Comparison of ENCODE assay signal across 21 mouse cellular contexts in the genomic region with DNA sequence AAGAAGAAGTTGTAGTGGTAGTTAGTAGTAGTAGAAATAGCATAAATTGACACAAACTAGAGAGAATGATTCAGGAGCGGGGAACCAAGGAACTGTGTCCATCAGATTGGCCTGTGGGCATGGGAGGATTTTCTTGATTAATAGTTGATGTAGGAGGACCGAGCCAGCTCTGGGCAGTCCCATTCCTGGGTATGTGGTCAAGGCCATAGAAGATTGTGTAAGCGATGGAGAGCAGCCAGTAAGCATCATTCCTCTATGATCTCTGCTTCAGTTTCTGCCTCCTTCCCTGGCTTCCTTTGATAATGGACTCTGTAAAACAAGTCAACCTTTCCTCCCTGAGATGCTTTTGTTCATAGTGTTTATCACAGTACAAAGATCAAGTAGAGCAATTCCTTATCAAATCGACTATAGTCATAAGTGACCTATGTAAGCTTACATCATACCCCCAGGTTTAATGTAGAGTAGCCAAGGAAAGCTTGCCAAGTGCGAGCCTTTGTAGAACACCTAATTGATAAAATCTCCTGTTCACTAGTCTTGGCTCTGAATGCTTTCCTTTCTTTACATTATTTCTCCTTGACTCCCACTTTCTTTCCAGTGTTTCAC. TPM values are rescaled to one million over a fixed set of nuclear protein-coding genes. Genes with fewer than 3 reads are reported as not detected.
DNase-seq lines count a peak whose midpoint lies in the region; ATAC-seq lines count a peak whose summit lies in the region.
"Had no signal": no experiment of that assay in that cellular context is flagged by ENCODE, and none has a peak within 500 bp of the region (broad histone marks: within the 10 kb centered on the region; RNA-seq: fewer than 3 reads in every experiment).

No protein-coding gene starts in this region.

- H3K9me3 ChIP-seq in liver, embryonic 16.5 days (replicated peaks; ENCODE audit: control insufficient read depth, low read length) = no peaks in the 10 kb centered on the region
- no peaks in the 10 kb centered on the region for H3K9me3 ChIP-seq in liver, embryonic 11.5 days (ENCODE audit: control insufficient read depth, low read length)
- no peaks in the 10 kb centered on the region for H3K9me3 ChIP-seq in stomach, embryonic 16.5 days (replicated peaks; ENCODE audit: control insufficient read depth, low read length)
- H3K9me3 ChIP-seq: forebrain, embryonic 10.5 days; heart, embryonic 12.5 days; kidney, embryonic 15.5 days; limb, embryonic 13.5 days; midbrain, embryonic 15.5 days had no signal

- no peak overlapping the region for H3K27ac ChIP-seq in liver, embryonic 16.5 days (ENCODE audit: low read length)
- H3K27ac ChIP-seq in liver, embryonic 11.5 days (ENCODE audit: low read depth, low read length) = no peak overlapping the region
- H3K27ac ChIP-seq in stomach, embryonic 16.5 days (ENCODE audit: low read length) = no peak overlapping the region
- H3K27ac ChIP-seq: forebrain, embryonic 10.5 days; hindbrain, embryonic 14.5 days; kidney, embryonic 15.5 days; limb, embryonic 13.5 days; midbrain, embryonic 15.5 days had no signal

- H3K4me1 ChIP-seq in liver, embryonic 16.5 days (ENCODE audit: control insufficient read depth, low read depth, low read length) = no peaks in the 10 kb centered on the region
- H3K4me1 ChIP-seq in liver, embryonic 11.5 days (replicated peaks; ENCODE audit: control insufficient read depth, insufficient read depth, low read length) = no peaks in the 10 kb centered on the region
- no peaks in the 10 kb centered on the region for H3K4me1 ChIP-seq in stomach, embryonic 16.5 days (ENCODE audit: control insufficient read depth, insufficient read depth, low read length)
- H3K4me1 ChIP-seq: heart, embryonic 12.5 days; kidney, embryonic 15.5 days; limb, embryonic 13.5 days; midbrain, embryonic 15.5 days had no signal

- no peaks in the 10 kb centered on the region for H3K36me3 ChIP-seq in liver, embryonic 16.5 days (ENCODE audit: control insufficient read depth, insufficient read depth)
- no peaks in the 10 kb centered on the region for H3K36me3 ChIP-seq in liver, embryonic 11.5 days (ENCODE audit: control insufficient read depth, insufficient read depth, low read length)
- no peaks in the 10 kb centered on the region for H3K36me3 ChIP-seq in stomach, embryonic 16.5 days (ENCODE audit: control insufficient read depth, insufficient read depth, low read length)
- H3K36me3 ChIP-seq: forebrain, embryonic 10.5 days; heart, embryonic 12.5 days; kidney, embryonic 15.5 days; limb, embryonic 13.5 days; midbrain, embryonic 15.5 days had no signal

- H3K27me3 ChIP-seq in liver, embryonic 16.5 days (ENCODE audit: control insufficient read depth, insufficient read depth, low read depth, low read length) = no peaks in the 10 kb centered on the region
- no peaks in the 10 kb centered on the region for H3K27me3 ChIP-seq in liver, embryonic 11.5 days (replicated peaks; ENCODE audit: control insufficient read depth, insufficient read depth, low read length)
- H3K27me3 ChIP-seq in stomach, embryonic 16.5 days (ENCODE audit: control insufficient read depth, insufficient read depth, low read length) = no peaks in the 10 kb centered on the region
- H3K27me3 ChIP-seq: heart, embryonic 12.5 days; kidney, embryonic 15.5 days; limb, embryonic 13.5 days; midbrain, embryonic 15.5 days had no signal

- H3K4me3 ChIP-seq in liver, embryonic 16.5 days (ENCODE audit: low read depth, low read length) = no peak overlapping the region
- no peak overlapping the region for H3K4me3 ChIP-seq in liver, embryonic 11.5 days (ENCODE audit: low read depth, low read length)
- H3K4me3 ChIP-seq in stomach, embryonic 16.5 days (replicated peaks; ENCODE audit: low read length) = no peak overlapping the region
- H3K4me3 ChIP-seq: forebrain, embryonic 10.5 days; heart, embryonic 12.5 days; kidney, embryonic 15.5 days; limb, embryonic 13.5 days; midbrain, embryonic 15.5 days had no signal

- H3K9ac ChIP-seq in liver, embryonic 16.5 days (ENCODE audit: low read depth, low read length) = no peak overlapping the region
- H3K9ac ChIP-seq in liver, embryonic 11.5 days (ENCODE audit: low read depth, low read length) = no peak overlapping the region
- no peak overlapping the region for H3K9ac ChIP-seq in stomach, embryonic 16.5 days (ENCODE audit: low read length)
- H3K9ac ChIP-seq: heart, embryonic 12.5 days; hindbrain, embryonic 14.5 days; kidney, embryonic 15.5 days; limb, embryonic 13.5 days; midbrain, embryonic 15.5 days had no signal

- ATAC-seq in liver, embryonic 16.5 days (ENCODE audit: low read depth) = peak; percentile 48; the same call in 1 of the 2 replicates
- no peak for ATAC-seq in liver, embryonic 11.5 days (replicated peaks; ENCODE audit: low FRiP score)
- peak; percentile 69 for ATAC-seq in stomach, embryonic 16.5 days (ENCODE audit: insufficient read depth, low FRiP score)
- ATAC-seq: activated CD4-positive, CD25-positive, alpha-beta regulatory T cell, adult 4 months; midbrain, embryonic 15.5 days had no signal

- 53% methylated on average over 5 of the region's 5 CpGs for WGBS in liver, embryonic 16.5 days (ENCODE audit: insufficient replicate concordance)
- 79% methylated on average over 5 of the region's 5 CpGs for WGBS in liver, embryonic 11.5 days
- WGBS in stomach, embryonic 16.5 days = 69% methylated on average over 5 of the region's 5 CpGs

- DNase-seq in liver, embryonic 11.5 days (ENCODE audit: low spot score) = no peak
- peak; percentile 60 for DNase-seq in adipocyte (ENCODE audit: low spot score)
- DNase-seq in adrenal gland, postnatal 36 days = peak; percentile 79 to 81
- no peak for DNase-seq in neural tube, embryonic 10.5 days (ENCODE audit: extremely low spot score, low spot score)
- DNase-seq in spleen, adult 12 weeks (ENCODE audit: low spot score) = no peak
- DNase-seq in embryo, embryonic 11 days = no peak
- DNase-seq: B cell, adult 2 months; cerebellum, adult 11-12 months; cerebellum, postnatal 36 days; kidney, postnatal 4 days; lung, adult 2 months; thymus, postnatal 14 days had no signal

- H3K4me2 ChIP-seq in liver, embryonic 16.5 days (ENCODE audit: low read depth, low read length) = no peak overlapping the region
- H3K4me2 ChIP-seq in liver, embryonic 11.5 days = no peak overlapping the region
- H3K4me2 ChIP-seq in stomach, embryonic 16.5 days (ENCODE audit: low read depth, low read length) = no peak overlapping the region
- H3K4me2 ChIP-seq: heart, embryonic 12.5 days; hindbrain, embryonic 14.5 days; kidney, embryonic 15.5 days; limb, embryonic 13.5 days; midbrain, embryonic 15.5 days had no signal

RNA-seq across cellular contexts. Expression of gene Tmem243, which starts 43.1 kb away (rescaled TPM):
- 5.0 and 6.9 TPM in 2 replicates for polyA plus RNA-seq in liver, embryonic 16.5 days (2015; fragmentation: Nextera tagmentation; extraction: Ambion mirVana)
- polyA plus RNA-seq in liver, embryonic 11.5 days (2014; fragmentation: Nextera tagmentation; extraction: Ambion mirVana) = 11.8 and 14.3 TPM in 2 replicates
- total RNA-seq in adrenal gland, postnatal 36 days (2021) = 10 to 100 TPM; 18.6 to 56.8 TPM
- polyA plus RNA-seq in stomach, embryonic 16.5 days (2015; fragmentation: Nextera tagmentation; extraction: Ambion mirVana) = 6.9 and 7.9 TPM in 2 replicates

Comparison
In these comparisons a context has a peak if more than half of its experiments do, and no peak if none do; other contexts are left out.
1. DNase-seq: peak in adipocyte (single experiment) and adrenal gland, postnatal 36 days (2 of 2); none in liver, embryonic 11.5 days (single experiment), neural tube, embryonic 10.5 days (single experiment), spleen, adult 12 weeks (single experiment) and embryo, embryonic 11 days (single experiment).